Mouse (Mus musculus) G1E (cell line): ENCODE measurements around the gene Borcs6.

Experiments
- CTCF ChIP-seq: IDR thresholded peaks from 2 replicates; pipeline ENCODE4 v1.5.1; 2012; ENCODE audit warnings: low read depth, low read length, inconsistent platforms, mixed read lengths
- GATA1 ChIP-seq: IDR thresholded peaks from 2 replicates; pipeline ENCODE4 v1.6.1; 2012; ENCODE audit warnings: borderline replicate concordance, low read length, inconsistent platforms, mixed read lengths
- GATA2 ChIP-seq: IDR thresholded peaks from 2 replicates; pipeline ENCODE4 v1.6.1; 2012; ENCODE audit warnings: low read depth, low read length, inconsistent platforms, borderline replicate concordance
- POLR2AphosphoS5 ChIP-seq: IDR thresholded peaks from 2 replicates; pipeline ENCODE4 v1.6.1; 2012; ENCODE audit warnings: low read depth, low read length, inconsistent platforms; ENCODE audit not compliant: insufficient replicate concordance
- TAL1 ChIP-seq: conservative IDR thresholded peaks from 2 replicates; pipeline ENCODE4 v1.6.1; 2012; ENCODE audit warnings: low read depth, low read length, inconsistent platforms, mixed read lengths

- TF ChIP-seq CTCF, result no peak
- TF ChIP-seq GATA1, result no peak
- no peak for TF ChIP-seq TAL1
- TF ChIP-seq POLR2AphosphoS5, result no peak
- TF ChIP-seq GATA2, result no peak
These were observed 4.1 kb downstream of the Borcs6 start for GRCm38 (mm10) chr11:69063413-69064201.
